Mouse (Mus musculus): Measurements from ENCODE around the gene Rpl13a.
"Not testable (repeated sequence)": the region's sequence is repeated elsewhere in the genome, so short reads cannot be mapped to it uniquely, and the experiment has no call there.

Rpl13a gene

GRCm38 (mm10) chr7:45113476-45113875 lies 15.1 kb downstream of the Rpl13a start:
- no peak for DNase-seq (ENCODE audit: low spot score)

- no peak for DNase-seq (ENCODE audit: low spot score)
Observed at GRCm38 (mm10) chr7:45112529-45112928, 16.0 kb downstream of the Rpl13a start.

- no peak for DNase-seq (ENCODE audit: low spot score)
Observed at GRCm38 (mm10) chr7:45111940-45112339, 16.6 kb downstream of the Rpl13a start.

GRCm38 (mm10) chr7:45110089-45110488 lies 18.5 kb downstream of the Rpl13a start:
- DNase-seq (ENCODE audit: low spot score): not testable (repeated sequence)

GRCm38 (mm10) chr7:45107052-45107645 lies 21.4 kb downstream of the Rpl13a start:
- DNase-seq (ENCODE audit: low spot score): no peak

GRCm38 (mm10) chr7:45106441-45106840 lies 22.1 kb downstream of the Rpl13a start:
- peak; percentile 65 for DNase-seq (ENCODE audit: low spot score)

DNA sequence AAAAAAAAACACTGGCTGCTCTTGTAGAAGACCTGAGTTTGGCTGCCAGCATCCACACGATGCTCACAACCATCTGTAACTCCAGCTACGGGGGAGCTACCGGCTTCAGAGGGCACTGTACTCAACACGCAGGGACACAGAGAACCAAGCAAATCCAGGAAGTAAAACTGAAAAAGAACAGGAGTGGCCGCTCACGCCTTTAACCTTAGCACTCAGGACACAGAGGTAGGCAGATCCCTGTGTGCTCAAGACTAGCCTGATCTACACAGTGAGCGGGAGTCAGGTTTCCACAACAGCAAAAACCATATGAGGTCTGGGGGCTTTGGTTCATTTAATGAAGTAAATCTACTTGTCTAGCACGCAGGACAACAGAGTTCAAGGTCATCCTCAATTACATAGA lies 23.1 kb downstream of the Rpl13a start:
- DNase-seq (ENCODE audit: low spot score): no peak

GRCm38 (mm10) chr7:45104941-45105340 lies 23.6 kb downstream of the Rpl13a start:
- DNase-seq (ENCODE audit: low spot score): no peak

DNA sequence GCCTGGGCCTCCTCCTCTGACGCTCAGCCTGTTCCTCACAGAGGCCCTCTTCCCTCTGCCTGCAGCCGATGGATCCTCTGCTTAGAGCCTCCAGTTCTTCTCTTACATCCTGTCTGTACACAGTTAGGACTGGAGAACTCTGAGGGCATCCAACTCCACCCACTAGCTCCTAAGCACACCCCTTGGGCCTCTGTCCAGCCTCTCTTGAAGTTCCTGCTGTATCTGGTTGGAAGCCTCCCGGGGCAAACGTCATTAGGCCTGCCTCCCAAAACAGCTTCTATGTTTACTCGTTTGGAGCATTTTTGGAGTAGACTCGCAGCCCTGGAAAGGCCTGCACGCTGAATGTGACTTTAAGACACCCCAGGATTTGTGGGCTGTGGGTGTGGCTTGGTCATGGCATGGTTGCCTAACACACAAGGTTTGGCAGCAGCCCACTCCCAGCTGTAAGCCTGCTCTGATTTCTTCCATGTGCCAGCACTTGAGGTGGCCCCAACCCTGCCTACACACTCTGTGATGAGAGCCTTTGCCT lies 24.8 kb downstream of the Rpl13a start, which contains the start of gene Fcgrt:
Gene Fcgrt (minus strand): TSS at position 200 of the 529 bp plus-strand sequence.
- DNase-seq (ENCODE audit: low spot score): peak; percentile 35

GRCm38 (mm10) chr7:45102940-45103585 lies 25.5 kb downstream of the Rpl13a start:
- no peak for DNase-seq (ENCODE audit: low spot score)

- DNase-seq (ENCODE audit: low spot score): no peak
Observed at GRCm38 (mm10) chr7:45102441-45102840, 26.1 kb downstream of the Rpl13a start.

- no peak for DNase-seq (ENCODE audit: low spot score)
Observed at GRCm38 (mm10) chr7:45100046-45100445, 28.5 kb downstream of the Rpl13a start.

DNA sequence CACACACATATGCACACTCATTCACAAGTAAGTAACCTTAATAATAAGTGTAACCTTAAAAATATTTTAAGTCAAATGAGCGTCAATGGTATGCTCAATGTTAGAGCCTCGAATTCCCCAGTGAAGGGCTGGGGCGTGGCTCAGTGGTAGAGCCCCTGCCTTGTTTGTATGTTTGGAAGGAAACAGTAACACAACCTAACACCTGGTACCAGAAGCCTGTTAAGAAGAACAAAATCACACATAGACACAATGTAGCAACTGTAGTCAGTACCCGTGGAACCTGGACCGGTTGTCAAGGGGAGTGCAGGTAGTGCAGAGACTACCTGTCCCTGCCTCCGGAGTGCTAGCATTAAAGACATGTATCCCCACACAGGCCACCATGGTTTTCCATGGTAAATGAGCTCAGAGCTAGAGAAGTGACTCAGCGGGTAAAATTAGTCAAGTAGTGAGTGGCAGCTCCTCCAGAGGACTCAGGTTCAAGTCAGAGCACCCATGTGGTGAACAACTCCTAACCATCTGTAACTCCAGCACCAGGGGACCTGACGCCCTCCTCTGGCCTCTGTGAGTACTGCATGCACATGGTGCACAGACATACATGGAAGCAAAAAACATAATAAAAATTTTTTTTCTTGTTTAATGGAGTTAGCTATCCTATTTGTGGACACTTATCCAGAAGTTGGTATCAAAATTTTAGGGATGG lies 29.9 kb downstream of the Rpl13a start:
- DNase-seq (ENCODE audit: low spot score): no peak

- no peak for DNase-seq (ENCODE audit: low spot score)
Observed at GRCm38 (mm10) chr7:45097479-45097878, 31.1 kb downstream of the Rpl13a start.

GRCm38 (mm10) chr7:45095965-45096364 lies 32.6 kb downstream of the Rpl13a start:
- not testable (repeated sequence) for DNase-seq (ENCODE audit: low spot score)

GRCm38 (mm10) chr7:45095367-45095766 lies 33.2 kb downstream of the Rpl13a start:
- DNase-seq (ENCODE audit: low spot score): no peak

DNA sequence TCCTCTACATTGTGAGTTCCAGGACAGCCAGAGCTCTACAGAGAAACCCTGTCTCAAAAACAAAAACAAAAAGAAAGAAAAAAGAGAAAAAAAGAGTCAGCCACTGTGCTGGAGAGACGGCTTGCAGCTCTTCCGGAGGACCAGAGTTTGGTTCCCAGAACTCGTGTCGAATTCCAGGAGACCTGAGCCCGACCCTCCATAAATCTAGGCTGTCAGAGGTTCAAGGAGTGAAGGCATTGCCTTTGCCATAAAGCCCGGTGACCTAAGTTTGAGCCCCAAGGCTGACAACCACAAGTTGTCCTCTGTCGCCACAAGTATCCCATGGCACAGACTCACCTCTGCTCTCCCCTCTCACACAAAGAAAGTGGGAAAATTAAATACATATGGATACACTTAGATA lies 34.4 kb downstream of the Rpl13a start:
- peak; percentile 74 for DNase-seq (ENCODE audit: low spot score)

GRCm38 (mm10) chr7:45093516-45093905 lies 35.0 kb downstream of the Rpl13a start:
- peak; percentile 65 for DNase-seq (ENCODE audit: low spot score)

DNA sequence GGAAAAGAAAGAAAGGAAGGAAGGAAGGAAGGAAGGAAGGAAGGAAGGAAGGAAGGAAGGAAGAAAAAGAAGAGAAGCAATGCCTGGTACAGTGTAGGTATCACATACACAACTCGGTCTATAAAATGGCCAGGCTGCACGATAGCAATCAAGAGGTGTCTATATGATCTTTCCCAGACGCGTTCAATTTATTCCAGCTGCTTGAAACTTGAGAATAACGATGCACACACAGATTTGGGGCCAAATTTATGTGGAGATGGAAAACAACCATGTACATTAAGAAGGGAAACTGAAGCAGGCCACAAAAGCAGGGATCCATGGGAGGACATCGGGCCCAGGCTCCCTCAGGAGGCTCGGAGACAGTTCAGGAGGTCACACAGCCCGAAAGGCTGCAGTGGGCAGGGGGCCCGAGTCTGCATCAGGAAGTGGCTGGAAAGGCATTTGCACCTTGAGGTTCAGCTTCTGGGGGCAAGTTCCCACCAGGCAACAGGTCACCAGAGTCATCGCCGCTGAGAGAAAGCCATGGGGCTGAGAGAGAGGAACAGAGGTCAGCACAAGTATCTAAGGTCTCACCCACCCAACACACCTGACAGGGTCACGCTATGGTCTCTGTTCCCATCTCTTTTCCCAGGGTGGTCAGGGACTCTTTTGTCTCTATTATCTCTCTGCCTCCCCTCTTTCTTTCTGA lies 35.6 kb downstream of the Rpl13a start:
- peak; percentile 60 for DNase-seq (ENCODE audit: low spot score)

GRCm38 (mm10) chr7:45092048-45092447 lies 36.5 kb downstream of the Rpl13a start, which contains the start of gene Rcn3:
Gene Rcn3, minus strand, starts transcription at chr7:45092221.
- DNase-seq (ENCODE audit: low spot score): peak; percentile 98

DNA sequence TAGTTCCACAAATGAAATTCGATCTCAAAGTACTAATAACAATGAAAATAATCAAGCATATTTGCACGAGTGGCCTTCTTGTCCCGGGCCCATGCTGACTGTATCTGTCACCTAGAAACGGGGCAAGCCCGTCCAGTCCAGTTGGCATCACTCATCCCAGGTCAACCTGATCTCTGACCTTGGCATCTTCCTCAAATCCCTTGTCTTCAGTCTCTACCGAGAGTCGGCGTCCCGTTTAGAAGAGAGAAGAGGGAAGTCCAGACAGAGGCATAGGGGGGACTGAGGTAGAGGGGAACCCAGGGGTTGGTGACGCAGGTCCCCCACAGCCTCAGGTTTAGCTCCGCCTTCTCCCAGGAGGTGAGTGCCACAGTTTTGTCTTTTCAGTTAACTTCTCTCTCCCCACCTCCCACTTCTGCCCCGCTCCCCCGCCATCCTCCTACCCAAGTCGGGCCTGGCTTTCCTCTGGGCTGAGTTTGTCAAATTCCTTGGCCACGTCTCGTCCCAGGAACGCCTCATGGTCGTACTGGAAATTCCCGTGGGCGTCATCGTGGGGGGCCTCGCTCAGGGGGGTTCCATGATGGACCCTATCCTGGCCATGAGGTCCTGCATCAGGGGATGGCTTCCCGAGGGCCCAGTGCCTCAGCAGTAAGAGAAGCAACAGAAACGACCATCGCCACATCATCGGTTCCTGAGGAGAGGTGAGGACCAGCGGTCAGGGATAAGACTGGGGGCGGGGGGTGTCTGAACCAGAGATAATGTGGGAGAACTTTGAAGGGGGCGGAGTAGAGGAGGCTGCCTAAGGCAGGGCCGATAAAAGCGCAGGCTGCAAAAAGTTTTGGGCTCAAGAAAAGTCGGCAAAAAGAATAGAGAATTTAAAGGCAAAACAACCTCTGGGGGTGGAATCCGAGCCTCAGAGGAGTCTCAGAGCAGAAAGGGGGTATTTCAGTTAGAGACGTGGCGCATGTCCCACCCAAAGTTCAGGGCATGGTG lies 37.3 kb downstream of the Rpl13a start:
- DNase-seq (ENCODE audit: low spot score): peak; percentile 56
